Mouse (Mus musculus): ENCODE data around the gene Zfp933.
"Not testable (repeated sequence)": the region's sequence is repeated elsewhere in the genome, so short reads cannot be mapped to it uniquely, and the experiment has no call there.

DNA sequence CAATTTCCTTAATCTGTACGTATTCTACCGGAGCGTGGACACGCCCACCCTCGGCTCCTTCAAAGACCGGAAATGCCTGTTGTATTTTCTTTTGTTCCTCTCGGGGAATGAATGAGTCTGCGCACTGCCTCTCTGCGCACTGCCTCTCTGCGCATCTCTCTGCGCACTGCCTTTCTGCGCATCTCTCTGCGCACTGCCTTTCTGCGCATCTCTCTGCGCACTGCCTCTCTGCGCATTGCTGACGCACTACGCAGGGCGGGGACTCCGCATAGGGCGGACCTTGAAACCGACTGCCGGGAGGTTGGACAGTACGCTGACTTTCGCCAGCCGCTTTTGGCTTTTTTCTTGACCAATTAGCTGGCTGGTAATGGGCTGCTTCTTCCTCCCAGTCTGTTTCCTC, 8.9 kb downstream of the Zfp933 start:
- not testable (repeated sequence) for TF ChIP-seq CTCF, EP300 (IDR thresholded peaks at IDR 0.05; ENCODE audit: low read depth)
